Mouse (Mus musculus): Measurements from ENCODE around the gene Rad51d.

Gene Rad51d

GRCm38 (mm10) chr11:82891936-82892335 is 1.5 kb upstream of the Rad51d start, which contains the start of gene Fndc8:
Gene Fndc8, plus strand, starts transcription at chr11:82892124.
- no peak for DNase-seq (ENCODE audit: low read depth, low spot score)

DNA sequence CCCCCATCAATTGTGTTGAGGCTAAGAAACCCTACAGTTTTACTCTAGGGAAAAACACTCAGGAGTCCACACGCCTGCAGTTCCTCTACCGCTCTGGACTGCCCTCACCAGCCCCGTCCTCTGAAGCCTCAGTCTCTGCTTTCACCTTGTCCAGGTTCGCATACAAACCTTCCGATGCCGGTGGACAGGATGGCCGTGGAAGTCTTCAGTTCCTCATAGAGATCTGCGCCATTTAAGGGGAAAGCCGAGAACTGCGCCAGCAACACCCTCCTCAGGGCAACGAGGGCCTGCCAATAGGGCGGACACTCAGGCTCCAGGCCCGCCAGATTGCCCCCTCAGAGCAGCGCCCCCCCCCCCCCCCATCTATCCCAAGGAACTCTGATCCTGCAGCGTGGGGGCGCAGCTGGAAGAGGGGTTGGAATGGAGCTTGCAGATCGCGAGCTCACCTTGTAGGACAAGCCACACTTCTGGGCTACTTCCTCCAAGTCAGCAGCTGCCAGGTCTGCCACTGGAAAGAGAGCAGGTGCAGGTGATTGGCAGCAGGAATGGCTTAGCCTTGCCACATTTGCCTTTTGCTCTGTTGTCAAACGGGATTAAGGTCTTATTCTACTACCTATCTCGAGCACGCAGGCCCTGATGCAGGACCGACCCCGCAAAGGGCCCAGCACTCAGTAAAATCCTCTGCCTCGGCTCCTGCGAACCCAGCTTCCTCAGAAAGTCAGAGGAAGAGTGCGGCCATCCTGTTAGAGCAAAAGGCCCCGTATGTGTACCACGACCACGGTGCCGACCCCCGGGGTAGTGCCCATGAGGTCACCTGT is 681 bp downstream of the Rad51d start:
- no peak for DNase-seq (ENCODE audit: low read depth, low spot score)

- no peak for DNase-seq (ENCODE audit: low read depth, low spot score)
Measured at GRCm38 (mm10) chr11:82888491-82888946, 1.9 kb downstream of the Rad51d start.

DNA sequence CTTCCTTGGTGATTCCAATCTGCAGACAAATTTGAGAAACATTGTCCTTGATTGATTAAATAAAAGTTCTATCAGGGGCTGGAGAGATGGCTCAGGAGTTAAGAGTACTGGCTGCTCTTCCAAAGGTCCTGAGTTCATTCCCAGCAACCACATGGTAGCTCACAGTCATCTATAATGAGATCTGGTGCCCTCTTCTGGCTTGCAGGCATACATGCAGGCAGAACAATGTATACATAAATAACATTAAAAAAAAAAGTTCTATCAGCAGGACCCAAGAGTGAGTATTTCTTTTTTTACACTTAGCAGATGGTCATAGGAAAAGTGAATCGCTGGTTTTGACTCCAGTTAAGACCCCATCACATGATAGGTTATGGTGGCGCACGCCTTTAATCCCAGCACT is 3.9 kb downstream of the Rad51d start:
- DNase-seq (ENCODE audit: low read depth, low spot score), result no peak

DNA sequence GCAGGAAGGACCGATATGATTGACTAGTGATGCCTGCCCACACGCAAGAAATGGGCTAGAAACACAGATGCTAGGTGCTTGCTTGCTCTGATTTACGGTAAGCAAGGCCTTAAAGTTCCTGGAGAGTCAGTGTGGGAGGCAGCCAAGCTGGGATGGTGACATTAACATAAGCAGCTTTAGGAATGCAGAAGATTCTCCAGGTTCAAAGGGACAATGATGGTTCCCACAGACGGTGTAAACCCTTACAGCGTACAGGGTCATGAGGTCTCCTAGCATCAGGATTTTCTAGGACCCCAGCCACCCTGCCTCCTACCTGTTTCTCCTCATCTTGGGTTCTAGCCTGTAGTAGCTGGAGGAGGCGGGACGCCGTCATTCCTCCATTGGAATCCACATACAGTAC is 7.2 kb downstream of the Rad51d start:
- DNase-seq (ENCODE audit: low read depth, low spot score), result no peak

DNA sequence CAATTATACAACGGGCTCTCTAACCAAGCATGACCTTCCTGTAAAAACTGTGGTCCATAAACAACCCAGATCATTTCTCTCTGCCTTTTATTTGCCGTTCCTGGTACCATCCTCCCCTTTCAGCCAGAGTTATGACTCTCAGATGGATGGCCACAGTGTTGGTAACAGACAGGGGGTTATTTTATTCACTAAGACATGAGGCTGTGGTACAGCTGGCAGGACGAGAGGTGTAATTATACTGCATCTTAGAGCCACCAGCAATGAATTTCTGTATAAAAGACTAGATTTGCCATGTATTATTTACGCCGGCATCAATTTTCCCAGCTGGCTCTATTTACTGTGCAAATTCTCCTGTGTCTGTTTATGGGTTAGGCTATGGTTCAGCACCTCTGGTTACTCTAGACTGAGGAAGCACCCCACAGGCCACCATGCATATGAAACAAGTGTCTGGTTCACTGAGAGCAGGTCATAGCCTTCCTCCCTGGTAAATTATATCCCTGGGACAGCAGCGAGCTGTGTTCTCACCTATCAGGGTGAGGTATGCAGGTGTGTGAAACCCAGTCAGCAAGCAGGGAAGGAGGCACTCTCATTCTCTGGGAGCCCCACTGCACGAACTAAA is 12.6 kb downstream of the Rad51d start:
- DNase-seq (ENCODE audit: low read depth, low spot score), result no peak

DNA sequence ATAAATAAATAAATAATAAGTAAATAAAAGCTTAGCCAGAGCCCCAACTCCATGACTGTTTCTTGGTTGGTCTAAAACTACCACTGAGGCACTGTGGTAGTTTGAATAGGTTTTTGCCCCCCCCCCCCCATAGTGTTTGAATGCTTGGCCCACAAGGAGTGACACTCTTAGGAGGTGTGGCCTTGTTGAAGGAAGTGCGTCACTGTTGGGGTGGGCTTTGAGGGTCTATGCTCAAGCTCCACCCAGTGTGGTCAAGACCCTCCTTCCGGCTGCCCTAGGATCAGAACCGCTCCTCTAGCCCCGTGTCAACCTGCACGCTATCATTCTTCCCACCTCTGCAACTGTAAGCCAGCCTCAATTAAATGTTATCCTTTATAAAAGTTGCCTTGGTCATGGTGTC is 14.8 kb downstream of the Rad51d start:
- DNase-seq (ENCODE audit: low read depth, low spot score), result no peak

- no peak for DNase-seq (ENCODE audit: low read depth, low spot score)
Measured at GRCm38 (mm10) chr11:82874924-82875323, 15.5 kb downstream of the Rad51d start.

DNA sequence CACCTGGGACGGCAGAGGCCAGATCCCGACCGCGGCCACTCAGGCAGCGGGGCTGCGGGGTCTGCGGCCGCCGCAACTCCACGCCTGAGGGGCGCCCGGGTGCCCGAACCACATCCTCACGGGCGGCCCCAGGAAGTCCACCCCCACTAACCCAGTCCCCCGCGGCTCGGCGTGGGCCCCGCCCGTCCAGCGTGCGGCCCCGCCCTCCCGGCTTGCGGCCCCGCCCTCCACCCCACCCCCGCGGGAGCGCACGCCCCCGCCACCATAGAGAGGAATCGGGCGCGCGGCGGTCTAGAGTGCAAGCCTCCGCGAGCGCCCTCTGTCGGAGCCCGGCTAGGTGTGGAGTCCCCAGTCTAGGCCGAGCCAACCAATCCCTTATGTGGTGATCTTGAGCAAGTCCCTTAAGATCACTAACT is 19.4 kb downstream of the Rad51d start, which contains the start of gene Rffl:
Gene Rffl (minus strand): TSS at position 180 of the 416 bp plus-strand sequence.
- peak; percentile 93 for DNase-seq (ENCODE audit: low read depth, low spot score)

- peak; percentile 62 for DNase-seq (ENCODE audit: low read depth, low spot score)
Measured at GRCm38 (mm10) chr11:82870173-82871030, 20.0 kb downstream of the Rad51d start.

GRCm38 (mm10) chr11:82869506-82870172 is 20.8 kb downstream of the Rad51d start:
- DNase-seq (ENCODE audit: low read depth, low spot score), result no peak

DNA sequence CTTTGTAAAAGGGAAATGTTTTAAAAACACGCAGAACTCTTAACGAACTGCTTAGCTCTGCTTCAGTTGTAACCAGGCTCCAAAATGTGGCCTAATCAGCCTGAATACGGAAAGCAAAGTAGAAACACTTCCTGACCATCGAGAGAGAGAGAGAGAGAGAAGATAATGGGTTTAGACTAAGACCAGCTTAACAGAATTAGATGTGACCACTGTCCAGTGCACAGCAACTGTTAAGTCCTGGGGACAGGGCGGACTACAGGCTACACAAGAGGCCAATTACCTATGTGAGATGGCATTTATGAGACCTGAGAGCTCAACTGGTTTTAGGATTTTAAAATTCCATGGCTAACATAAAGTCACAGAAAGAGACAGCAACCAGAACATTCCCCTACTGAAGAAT is 22.5 kb downstream of the Rad51d start:
- no peak for DNase-seq (ENCODE audit: low read depth, low spot score)

DNA sequence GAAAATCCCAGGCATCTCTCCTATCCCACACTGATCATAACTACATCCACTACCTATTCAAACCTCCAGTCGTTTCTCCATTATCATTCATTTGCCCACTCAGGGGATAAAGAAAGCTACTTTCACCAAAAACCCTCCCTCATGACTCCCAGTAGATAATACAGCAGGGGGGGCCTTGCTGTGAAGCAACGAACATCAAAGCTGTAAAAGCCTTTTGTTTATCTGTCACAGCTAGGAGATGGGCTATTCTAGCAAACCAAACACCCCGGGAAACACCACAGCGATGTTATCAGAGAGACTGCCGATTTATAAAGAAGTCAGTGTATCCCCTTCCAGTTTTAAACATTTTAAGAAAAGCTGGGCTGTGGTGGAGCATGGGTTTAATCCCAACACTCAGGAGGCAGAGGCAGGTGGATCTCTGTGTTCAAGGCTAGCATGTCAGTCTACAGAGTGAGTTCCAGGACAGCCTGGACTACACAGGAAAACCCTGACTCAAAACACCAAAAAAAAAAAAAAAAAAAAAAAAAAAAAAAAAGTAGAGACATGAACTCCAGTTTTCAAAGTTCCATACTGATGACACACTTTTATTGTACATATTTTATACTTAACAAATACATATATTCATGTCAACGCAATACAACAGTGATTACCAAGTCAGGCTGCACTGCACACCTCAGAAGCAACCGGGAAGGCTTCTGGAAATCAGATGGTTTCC is 23.4 kb downstream of the Rad51d start:
- no peak for DNase-seq (ENCODE audit: low read depth, low spot score)

GRCm38 (mm10) chr11:82865957-82866356 is 24.5 kb downstream of the Rad51d start:
- DNase-seq (ENCODE audit: low read depth, low spot score), result no peak

DNA sequence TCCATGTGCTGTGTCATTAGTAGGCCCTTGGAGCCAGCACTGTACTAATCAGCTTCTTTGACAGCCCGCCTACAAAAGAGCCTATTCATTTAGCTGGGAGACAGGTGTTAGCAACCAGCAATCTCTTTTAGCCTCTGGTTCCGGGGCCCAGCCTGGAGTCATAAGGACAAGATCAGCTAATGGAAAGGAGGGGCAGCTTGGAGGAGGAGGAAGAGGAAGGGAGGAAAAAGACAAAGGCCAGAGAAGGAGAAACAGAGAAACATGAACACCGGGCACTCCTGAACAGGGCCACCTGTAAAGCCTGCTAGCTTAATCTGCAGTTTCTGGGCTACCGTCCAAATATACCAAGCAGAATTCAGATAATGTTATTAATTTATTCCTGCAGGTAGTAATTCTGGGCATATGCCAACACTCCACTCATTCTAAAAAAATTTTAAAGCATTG is 26.9 kb downstream of the Rad51d start:
- DNase-seq (ENCODE audit: low read depth, low spot score), result peak; percentile 44

DNA sequence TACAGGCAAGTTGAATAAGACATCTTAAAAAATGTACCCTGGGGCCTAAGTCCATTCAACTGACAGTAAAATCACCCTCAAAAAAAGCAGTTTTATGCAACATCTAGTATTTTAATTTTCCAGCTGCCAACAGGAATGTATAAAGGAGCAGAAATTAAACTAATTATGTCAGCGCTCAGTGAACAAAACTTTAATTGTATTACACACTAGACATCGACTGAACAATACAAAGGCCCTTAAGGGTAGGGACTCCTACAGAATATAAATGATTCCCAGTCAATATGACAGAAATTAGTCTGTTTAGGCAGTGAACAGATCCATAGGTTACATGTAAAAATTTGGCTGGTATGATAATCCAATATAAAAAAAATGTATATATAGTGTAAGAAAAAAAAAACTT is 27.4 kb downstream of the Rad51d start:
- no peak for DNase-seq (ENCODE audit: low read depth, low spot score)

- no peak for DNase-seq (ENCODE audit: low read depth, low spot score)
Measured at GRCm38 (mm10) chr11:82862638-82863037, 27.8 kb downstream of the Rad51d start.

GRCm38 (mm10) chr11:82861558-82861957 is 28.9 kb downstream of the Rad51d start:
- DNase-seq (ENCODE audit: low read depth, low spot score), result no peak

DNA sequence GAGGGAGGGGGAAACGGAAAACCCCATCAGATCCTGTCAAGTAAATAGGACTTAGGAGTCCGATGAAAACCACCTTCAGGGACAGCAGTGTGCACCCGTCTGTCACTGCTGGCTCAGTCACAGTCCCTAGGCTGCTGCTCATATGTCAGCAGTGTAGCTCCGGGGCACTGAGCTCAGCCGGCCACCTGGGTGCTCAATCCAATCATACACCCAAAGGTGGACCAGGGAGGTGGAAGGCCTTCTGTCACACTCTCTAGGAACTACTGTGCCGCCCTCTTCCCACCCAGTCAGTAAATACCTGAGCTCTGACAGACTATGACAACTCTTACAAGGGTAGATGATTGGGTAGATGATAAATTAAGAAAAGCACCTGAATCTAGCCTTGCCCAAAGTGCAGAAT is 29.7 kb downstream of the Rad51d start:
- DNase-seq (ENCODE audit: low read depth, low spot score), result no peak

- DNase-seq (ENCODE audit: low read depth, low spot score), result no peak
Measured at GRCm38 (mm10) chr11:82857307-82857848, 33.0 kb downstream of the Rad51d start.
